In genomic region chr13:21417298-21418010, GRCm38 (mm10) we compare ENCODE assay signal across 19 mouse cellular contexts. TPM values are rescaled to one million over a fixed set of nuclear protein-coding genes. Genes with fewer than 3 reads are reported as not detected.
DNase-seq lines count a peak whose midpoint lies in the region; ATAC-seq and TF ChIP-seq lines count a peak whose summit lies in the region.
"Had no signal": no experiment of that assay in that cellular context is flagged by ENCODE, and none has a peak within 500 bp of the region (broad histone marks: within the 10 kb centered on the region; RNA-seq: fewer than 3 reads in every experiment).

No protein-coding gene starts in this region.

- TF ChIP-seq POLR2A in olfactory bulb, adult 2 months (IDR thresholded peaks at IDR 0.05; ENCODE audit: insufficient read depth, low read depth, low read length), result no peak

- TF ChIP-seq CTCF in olfactory bulb, adult 2 months (IDR thresholded peaks at IDR 0.05; ENCODE audit: insufficient read depth, low read depth, low read length), result no peak

- DNase-seq in heart, adult 11 months, result peak; percentile 66
- no peak for DNase-seq in heart, postnatal 4 days
- DNase-seq in 416B (ENCODE audit: low read depth), result peak; percentile 18
- peak; percentile 67 for DNase-seq in fibroblast of lung, adult 2 months (ENCODE audit: low read depth)
- no peak for DNase-seq in midbrain, embryonic 14.5 days
- DNase-seq in hindbrain, embryonic 10.5 days (ENCODE audit: low spot score), result no peak
- DNase-seq in thymus, postnatal 10 days (ENCODE audit: low spot score in 2 of 2), result no peak
- DNase-seq: cerebellum, adult 2 months; forebrain, postnatal 0 days; heart, adult 2 months; kidney, adult 11 months; kidney, postnatal 25 days; layer of hippocampus, adult 9-11 months had no signal

- no peak overlapping the region for H3K4me2 ChIP-seq in midbrain, embryonic 14.5 days (ENCODE audit: low read length)
- H3K4me2 ChIP-seq: hindbrain, embryonic 12.5 days; midbrain, embryonic 15.5 days had no signal

- 49% methylated on average over 6 of the region's 6 CpGs for WGBS in olfactory bulb, adult 2 months
- WGBS in midbrain, embryonic 14.5 days, result 84% methylated on average over 6 of the region's 6 CpGs
- 80% methylated on average over 6 of the region's 6 CpGs for WGBS in hindbrain, embryonic 10.5 days

- no peaks in the 10 kb centered on the region for H3K4me1 ChIP-seq in olfactory bulb, adult 2 months (ENCODE audit: control insufficient read depth, insufficient read depth, low read length)
- no peaks in the 10 kb centered on the region for H3K4me1 ChIP-seq in midbrain, embryonic 14.5 days (ENCODE audit: control insufficient read depth, insufficient read depth, low read length)
- peaks cover 9% of the 10 kb centered on the region; the same call in 1 of the 2 replicates for H3K4me1 ChIP-seq in hindbrain, embryonic 10.5 days (replicated peaks)
- H3K4me1 ChIP-seq: hindbrain, embryonic 12.5 days; midbrain, embryonic 15.5 days had no signal

- H3K36me3 ChIP-seq in midbrain, embryonic 14.5 days (ENCODE audit: control insufficient read depth, insufficient read depth, low read length), result no peaks in the 10 kb centered on the region
- no peaks in the 10 kb centered on the region for H3K36me3 ChIP-seq in hindbrain, embryonic 10.5 days
- H3K36me3 ChIP-seq: hindbrain, embryonic 12.5 days; midbrain, embryonic 15.5 days had no signal

- ATAC-seq in midbrain, embryonic 14.5 days (ENCODE audit: low FRiP score, low TSS enrichment), result no peak
- ATAC-seq: forebrain, postnatal 0 days; lung, postnatal 0 days; midbrain, embryonic 15.5 days had no signal

- no peak overlapping the region for H3K4me3 ChIP-seq in olfactory bulb, adult 2 months (ENCODE audit: insufficient read depth, low read depth, low read length)
- H3K4me3 ChIP-seq in midbrain, embryonic 14.5 days (replicated peaks; ENCODE audit: low read depth, low read length), result no peak overlapping the region
- no peak overlapping the region for H3K4me3 ChIP-seq in hindbrain, embryonic 10.5 days
- H3K4me3 ChIP-seq: heart, adult 2 months; hindbrain, embryonic 12.5 days; midbrain, embryonic 15.5 days had no signal

- H3K9me3 ChIP-seq in midbrain, embryonic 14.5 days (ENCODE audit: control insufficient read depth, low read length), result no peaks in the 10 kb centered on the region
- H3K9me3 ChIP-seq in hindbrain, embryonic 10.5 days, result no peaks in the 10 kb centered on the region
- H3K9me3 ChIP-seq: hindbrain, embryonic 12.5 days; midbrain, embryonic 15.5 days had no signal

- H3K27ac ChIP-seq in olfactory bulb, adult 2 months (ENCODE audit: insufficient read depth, low read depth, low read length), result peak overlapping the region; percentile 20; the same call in 1 of the 2 replicates
- no peak overlapping the region for H3K27ac ChIP-seq in midbrain, embryonic 14.5 days (replicated peaks; ENCODE audit: low read depth, low read length)
- H3K27ac ChIP-seq in hindbrain, embryonic 10.5 days, result no peak overlapping the region
- H3K27ac ChIP-seq: heart, adult 2 months; hindbrain, embryonic 12.5 days; midbrain, embryonic 15.5 days had no signal

- H3K9ac ChIP-seq in midbrain, embryonic 14.5 days (replicated peaks; ENCODE audit: low read length), result no peak overlapping the region
- H3K9ac ChIP-seq: forebrain, postnatal 0 days; hindbrain, embryonic 12.5 days; midbrain, embryonic 15.5 days had no signal

- no peaks in the 10 kb centered on the region for H3K27me3 ChIP-seq in midbrain, embryonic 14.5 days (ENCODE audit: control insufficient read depth, insufficient read depth, low read length)
- H3K27me3 ChIP-seq in hindbrain, embryonic 10.5 days (ENCODE audit: insufficient read depth, poor library complexity, severe bottlenecking), result no peaks in the 10 kb centered on the region
- H3K27me3 ChIP-seq: hindbrain, embryonic 12.5 days; midbrain, embryonic 15.5 days had no signal

RNA-seq across cellular contexts. Expression of gene Zkscan3, which starts 14.9 kb away (rescaled TPM):
- 10 to 100 TPM; 37.9 to 43.5 TPM for total RNA-seq in heart, postnatal 4 days (2021)
- polyA plus RNA-seq in olfactory bulb, adult 2 months (2012; ENCODE audit: insufficient read depth, insufficient read length, low replicate concordance, missing spikeins), result 126 TPM in 1 of 2 replicates, not detected in the other
- 61.8 and 69.9 TPM in 2 replicates for polyA plus RNA-seq in midbrain, embryonic 14.5 days (2014; fragmentation: Nextera tagmentation; extraction: Ambion mirVana)
- polyA plus RNA-seq in hindbrain, embryonic 10.5 days (2016; fragmentation: Nextera tagmentation; extraction: Ambion mirVana), result 76.8 and 87.6 TPM in 2 replicates

RNA-seq across cellular contexts. Expression of gene Pgbd1, which starts 23.4 kb away (rescaled TPM):
- under 1 TPM; 0.61 to 0.71 TPM for total RNA-seq in heart, postnatal 4 days (2021)
- polyA plus RNA-seq in olfactory bulb, adult 2 months (2012; ENCODE audit: insufficient read depth, insufficient read length, low replicate concordance, missing spikeins), result not detected in 2 replicates
- 3.9 and 5.2 TPM in 2 replicates for polyA plus RNA-seq in midbrain, embryonic 14.5 days (2014; fragmentation: Nextera tagmentation; extraction: Ambion mirVana)
- polyA plus RNA-seq in hindbrain, embryonic 10.5 days (2016; fragmentation: Nextera tagmentation; extraction: Ambion mirVana), result 4.3 and 5.5 TPM in 2 replicates
- total RNA-seq: megakaryocyte, adult 5-6 weeks had no signal

RNA-seq across cellular contexts. Expression of gene Zscan26, which starts 36.1 kb away (rescaled TPM):
- total RNA-seq in heart, postnatal 4 days (2021), result 10 to 100 TPM; 17.7 to 19.1 TPM
- not detected in 2 replicates for polyA plus RNA-seq in olfactory bulb, adult 2 months (2012; ENCODE audit: insufficient read depth, insufficient read length, low replicate concordance, missing spikeins)
- polyA plus RNA-seq in midbrain, embryonic 14.5 days (2014; fragmentation: Nextera tagmentation; extraction: Ambion mirVana), result 15.7 and 17.6 TPM in 2 replicates
- 20.6 and 23.6 TPM in 2 replicates for polyA plus RNA-seq in hindbrain, embryonic 10.5 days (2016; fragmentation: Nextera tagmentation; extraction: Ambion mirVana)

RNA-seq across cellular contexts. Expression of gene Nkapl, which starts 50.9 kb away (rescaled TPM):
- total RNA-seq in heart, postnatal 4 days (2021), result under 1 TPM; 0.47 to 0.91 TPM
- polyA plus RNA-seq in olfactory bulb, adult 2 months (2012; ENCODE audit: insufficient read depth, insufficient read length, low replicate concordance, missing spikeins), result not detected in 2 replicates
- polyA plus RNA-seq in midbrain, embryonic 14.5 days (2014; fragmentation: Nextera tagmentation; extraction: Ambion mirVana), result 3.2 and 5.1 TPM in 2 replicates
- 2.0 and 2.5 TPM in 2 replicates for polyA plus RNA-seq in hindbrain, embryonic 10.5 days (2016; fragmentation: Nextera tagmentation; extraction: Ambion mirVana)
- total RNA-seq: common myeloid progenitor, adult 5-6 weeks had no signal

RNA-seq across cellular contexts. Expression of gene Zscan12, which starts 54.8 kb away (rescaled TPM):
- total RNA-seq in heart, postnatal 4 days (2021), result 1 to 10 TPM; 6.6 to 7.5 TPM
- not detected in 2 replicates for polyA plus RNA-seq in olfactory bulb, adult 2 months (2012; ENCODE audit: insufficient read depth, insufficient read length, low replicate concordance, missing spikeins)
- 11.8 and 15.9 TPM in 2 replicates for polyA plus RNA-seq in midbrain, embryonic 14.5 days (2014; fragmentation: Nextera tagmentation; extraction: Ambion mirVana)
- 16.9 and 20.2 TPM in 2 replicates for polyA plus RNA-seq in hindbrain, embryonic 10.5 days (2016; fragmentation: Nextera tagmentation; extraction: Ambion mirVana)

Comparison
In these comparisons a context has a peak if more than half of its experiments do, and no peak if none do; other contexts are left out.
1. DNase-seq: peak in heart, adult 11 months (single experiment), 416B (single experiment) and fibroblast of lung, adult 2 months (single experiment); none in heart, postnatal 4 days (single experiment), midbrain, embryonic 14.5 days (single experiment), hindbrain, embryonic 10.5 days (single experiment) and thymus, postnatal 10 days (0 of 2).
2. RNA of gene Zscan26, which starts 36.1 kb away (polyA plus RNA-seq): 20.6 to 23.6 TPM in hindbrain, embryonic 10.5 days and 15.7 to 17.6 TPM in midbrain, embryonic 14.5 days; not detected in olfactory bulb, adult 2 months; every median in the first group is over 10 times any median in the second.